In genomic region chr15:99940970-99941630, GRCm38 (mm10) we compare ENCODE assay signal across 22 mouse cellular contexts. TPM values are rescaled to one million over a fixed set of nuclear protein-coding genes. Genes with fewer than 3 reads are reported as not detected.
DNase-seq lines count a peak whose midpoint lies in the region; ATAC-seq and TF ChIP-seq lines count a peak whose summit lies in the region.
"Had no signal": no experiment of that assay in that cellular context is flagged by ENCODE, and none has a peak within 500 bp of the region (broad histone marks: within the 10 kb centered on the region; RNA-seq: fewer than 3 reads in every experiment).

No protein-coding gene starts in this region.

- no peak for TF ChIP-seq CTCF in midbrain, postnatal 0 days (IDR thresholded peaks at IDR 0.05)

- H3K4me2 ChIP-seq in forebrain, embryonic 12.5 days, result no peak overlapping the region
- H3K4me2 ChIP-seq in midbrain, postnatal 0 days (ENCODE audit: low read depth, low read length, poor library complexity, severe bottlenecking), result no peak overlapping the region
- H3K4me2 ChIP-seq in myocyte (ENCODE audit: low read depth), result peak overlapping the region; percentile 41
- H3K4me2 ChIP-seq: heart, embryonic 11.5 days had no signal

- H3K4me1 ChIP-seq in forebrain, embryonic 10.5 days, result peaks cover 20% of the 10 kb centered on the region
- peaks cover 12% of the 10 kb centered on the region; the same call in 1 of the 2 replicates for H3K4me1 ChIP-seq in forebrain, embryonic 12.5 days
- H3K4me1 ChIP-seq in midbrain, embryonic 10.5 days, result peaks cover 18% of the 10 kb centered on the region
- no peaks in the 10 kb centered on the region for H3K4me1 ChIP-seq in midbrain, postnatal 0 days (ENCODE audit: insufficient read depth, low read length)

- peak overlapping the region; percentile 73 for H3K27ac ChIP-seq in forebrain, embryonic 10.5 days
- no peak overlapping the region for H3K27ac ChIP-seq in forebrain, embryonic 12.5 days
- peak overlapping the region; percentile 72; the same call in 1 of the 2 replicates for H3K27ac ChIP-seq in midbrain, embryonic 10.5 days (replicated peaks)
- H3K27ac ChIP-seq in midbrain, postnatal 0 days (ENCODE audit: low read depth, low read length), result no peak overlapping the region
- H3K27ac ChIP-seq: hindbrain, postnatal 0 days had no signal

- H3K4me3 ChIP-seq in forebrain, embryonic 10.5 days, result no peak overlapping the region
- H3K4me3 ChIP-seq in forebrain, embryonic 12.5 days (replicated peaks), result no peak overlapping the region
- H3K4me3 ChIP-seq in midbrain, embryonic 10.5 days, result no peak overlapping the region
- no peak overlapping the region for H3K4me3 ChIP-seq in midbrain, postnatal 0 days (ENCODE audit: low read depth, low read length)
- no peak overlapping the region for H3K4me3 ChIP-seq in myocyte

- H3K79me2 ChIP-seq in myocyte (ENCODE audit: control insufficient read depth, insufficient read depth), result no peaks in the 10 kb centered on the region

- WGBS in forebrain, embryonic 10.5 days, result 60% methylated on average over 4 of the region's 4 CpGs
- 62% methylated on average over 4 of the region's 4 CpGs for WGBS in forebrain, embryonic 12.5 days
- 67% methylated on average over 4 of the region's 4 CpGs for WGBS in midbrain, embryonic 10.5 days
- 62% methylated on average over 4 of the region's 4 CpGs for WGBS in midbrain, postnatal 0 days

- no peak for TF ChIP-seq POLR2A in myocyte (IDR thresholded peaks at IDR 0.05; ENCODE audit: insufficient read length, low read depth)

- DNase-seq in forebrain, embryonic 10.5 days (ENCODE audit: extremely low spot score, low spot score), result no peak
- no peak for DNase-seq in midbrain, embryonic 10.5 days (ENCODE audit: low spot score)
- no peak for DNase-seq in midbrain, postnatal 0 days (ENCODE audit: low spot score)
- peak; percentile 30 for DNase-seq in Muller cell, postnatal 12 days (ENCODE audit: inconsistent ontology term)
- no peak for DNase-seq in ovary, postnatal 14 days (ENCODE audit: low spot score)
- DNase-seq: adrenal gland, adult 2 months; gastrocnemius, postnatal 14 days; heart, adult 11 months; layer of hippocampus, adult 9-11 months had no signal

- no peaks in the 10 kb centered on the region for H3K27me3 ChIP-seq in forebrain, embryonic 10.5 days (ENCODE audit: poor library complexity, severe bottlenecking)
- no peaks in the 10 kb centered on the region for H3K27me3 ChIP-seq in forebrain, embryonic 12.5 days
- H3K27me3 ChIP-seq in midbrain, embryonic 10.5 days (ENCODE audit: low read depth, poor library complexity, severe bottlenecking), result no peaks in the 10 kb centered on the region
- no peaks in the 10 kb centered on the region for H3K27me3 ChIP-seq in midbrain, postnatal 0 days (ENCODE audit: insufficient read depth, low read length)
- H3K27me3 ChIP-seq in myocyte (ENCODE audit: control insufficient read depth, insufficient read depth, insufficient read length), result peaks cover 3% of the 10 kb centered on the region

- peaks cover 17% of the 10 kb centered on the region for H3K9me3 ChIP-seq in forebrain, embryonic 10.5 days
- 0 out of 2 replicates have a peak, but pooled peaks cover 8% of the 10 kb centered on the region for H3K9me3 ChIP-seq in forebrain, embryonic 12.5 days
- peaks cover 12% of the 10 kb centered on the region for H3K9me3 ChIP-seq in midbrain, embryonic 10.5 days (replicated peaks)
- no peaks in the 10 kb centered on the region for H3K9me3 ChIP-seq in midbrain, postnatal 0 days (ENCODE audit: low read length)

- no peak for ATAC-seq in forebrain, embryonic 12.5 days (ENCODE audit: low FRiP score)
- ATAC-seq in midbrain, postnatal 0 days (ENCODE audit: low FRiP score), result no peak
- ATAC-seq: hindbrain, postnatal 0 days; intestine, embryonic 16.5 days had no signal

- no peak overlapping the region for H3K9ac ChIP-seq in forebrain, embryonic 12.5 days
- no peak overlapping the region for H3K9ac ChIP-seq in midbrain, postnatal 0 days (replicated peaks; ENCODE audit: low read length, poor library complexity, severe bottlenecking)

- H3ac ChIP-seq in myocyte (ENCODE audit: control insufficient read depth, insufficient read length), result no peak overlapping the region

- peaks cover 8% of the 10 kb centered on the region for H3K36me3 ChIP-seq in forebrain, embryonic 10.5 days (replicated peaks)
- no peaks in the 10 kb centered on the region for H3K36me3 ChIP-seq in forebrain, embryonic 12.5 days (replicated peaks)
- 0 out of 2 replicates have a peak, but pooled peaks cover 5% of the 10 kb centered on the region for H3K36me3 ChIP-seq in midbrain, embryonic 10.5 days
- H3K36me3 ChIP-seq in midbrain, postnatal 0 days (ENCODE audit: insufficient read depth, low read length), result no peaks in the 10 kb centered on the region
- H3K36me3 ChIP-seq in myocyte (ENCODE audit: control insufficient read depth, insufficient read depth), result no peaks in the 10 kb centered on the region

TF ChIP-seq in myocyte, 11 proteins besides CTCF, POLR2A, EP300 and RAD21:
- TF ChIP-seq TCF3 (IDR thresholded peaks at IDR 0.05; ENCODE audit: insufficient read length, low read depth), result no peak
- TF ChIP-seq USF1 (IDR thresholded peaks at IDR 0.05; ENCODE audit: low read depth), result no peak
- TF ChIP-seq TCF12 (IDR thresholded peaks at IDR 0.05; ENCODE audit: insufficient read depth, poor library complexity, severe bottlenecking), result no peak
- peak; percentile 33 to 56 (median 37) for TF ChIP-seq MYOD1 (IDR thresholded peaks at IDR 0.05; ENCODE audit: control insufficient read depth in 1 of 3, insufficient read length in 2 of 3, low read depth in 2 of 3)
- TF ChIP-seq SRF (IDR thresholded peaks at IDR 0.05; ENCODE audit: control insufficient read depth, insufficient read length, low read depth), result no peak
- TF ChIP-seq MAX (IDR thresholded peaks at IDR 0.05; ENCODE audit: low read depth), result no peak
- no peak for TF ChIP-seq POLR2AphosphoS2 (IDR thresholded peaks at IDR 0.05; ENCODE audit: insufficient read length, low read depth)
- no peak for TF ChIP-seq CEBPB (IDR thresholded peaks at IDR 0.05; ENCODE audit: insufficient read depth, poor library complexity, severe bottlenecking)
- peak in 2 of 3 experiments; percentile 71 to 86 for TF ChIP-seq MYOG (IDR thresholded peaks at IDR 0.05; ENCODE audit: control insufficient read depth in 1 of 3, insufficient read depth in 1 of 3, insufficient read length in 2 of 3, low read depth in 2 of 3)
- no peak for TF ChIP-seq REST (IDR thresholded peaks at IDR 0.05; ENCODE audit: insufficient read depth, insufficient read length)
- TF ChIP-seq E2F4 (IDR thresholded peaks at IDR 0.05; ENCODE audit: insufficient read depth), result no peak

RNA-seq across cellular contexts. Expression of gene Fam186a, which starts 25.8 kb away (rescaled TPM):
- polyA plus RNA-seq in forebrain, embryonic 10.5 days (2016; fragmentation: Nextera tagmentation; extraction: Ambion mirVana), result 0.01 TPM in 1 of 2 replicates, not detected in the other
- polyA plus RNA-seq in forebrain, embryonic 12.5 days (2016; fragmentation: Nextera tagmentation; extraction: Ambion mirVana), result not detected in 2 replicates
- not detected in 2 replicates for polyA plus RNA-seq in midbrain, embryonic 10.5 days (2016; fragmentation: Nextera tagmentation; extraction: Ambion mirVana)
- total RNA-seq in midbrain, postnatal 0 days (2014; rRNA removed), result not detected in 2 replicates
- polyA plus RNA-seq in midbrain, postnatal 0 days (2015; fragmentation: Nextera tagmentation; extraction: Ambion mirVana), result not detected in 2 replicates
- polyA plus RNA-seq in myocyte (2012; fragmentation: generic; extraction: Trizol), result 0.22 TPM
- total RNA-seq: hematopoietic stem cell, adult 5-6 weeks; liver, adult 2 months; monocyte, adult 5-6 weeks had no signal
- polyA plus RNA-seq: forebrain, embryonic 11.5 days; hindbrain, postnatal 0 days; intestine, embryonic 16.5 days; liver, adult 2 months; liver, embryonic 16.5 days; lung, embryonic 16.5 days; neural tube, embryonic 11.5 days; spleen, adult 2 months had no signal

RNA-seq across cellular contexts. Expression of gene Larp4, which starts 28.8 kb away (rescaled TPM):
- polyA plus RNA-seq in forebrain, embryonic 10.5 days (2016; fragmentation: Nextera tagmentation; extraction: Ambion mirVana), result 40.9 and 44.3 TPM in 2 replicates
- 41.5 and 43.8 TPM in 2 replicates for polyA plus RNA-seq in forebrain, embryonic 12.5 days (2016; fragmentation: Nextera tagmentation; extraction: Ambion mirVana)
- polyA plus RNA-seq in midbrain, embryonic 10.5 days (2016; fragmentation: Nextera tagmentation; extraction: Ambion mirVana), result 35.5 and 37.3 TPM in 2 replicates
- 52.2 and 73.5 TPM in 2 replicates for total RNA-seq in midbrain, postnatal 0 days (2014; rRNA removed)
- polyA plus RNA-seq in midbrain, postnatal 0 days (2015; fragmentation: Nextera tagmentation; extraction: Ambion mirVana), result 17.2 and 19.6 TPM in 2 replicates
- polyA plus RNA-seq in myocyte (2012; fragmentation: generic; extraction: Trizol), result 15.9 TPM

Comparison
In these comparisons a context has a peak if more than half of its experiments do, and no peak if none do; other contexts are left out.
1. H3K27ac ChIP-seq: peak in forebrain, embryonic 10.5 days (single experiment) and midbrain, embryonic 10.5 days (single experiment); none in forebrain, embryonic 12.5 days (single experiment) and midbrain, postnatal 0 days (single experiment).